ENCODE assay signal across 13 mouse cellular contexts in genomic region chr2:70842049-70842618, GRCm38 (mm10). TPM values are rescaled to one million over a fixed set of nuclear protein-coding genes. Genes with fewer than 3 reads are reported as not detected.
DNase-seq lines count a peak whose midpoint lies in the region; ATAC-seq lines count a peak whose summit lies in the region.
"Had no signal": no experiment of that assay in that cellular context is flagged by ENCODE, and none has a peak within 500 bp of the region (broad histone marks: within the 10 kb centered on the region; RNA-seq: fewer than 3 reads in every experiment).

No protein-coding gene starts in this region.

- intact Hi-C loops in gastrocnemius, postnatal 36 days (cut with DNase I): no loop called here

- H3K27ac ChIP-seq in liver, embryonic 15.5 days (replicated peaks): no peak overlapping the region
- no peak overlapping the region for H3K27ac ChIP-seq in liver, embryonic 12.5 days
- H3K27ac ChIP-seq: left cerebral cortex, adult 2 months had no signal

- peak; percentile 32; the same call in 1 of the 2 replicates for ATAC-seq in liver, embryonic 15.5 days (ENCODE audit: insufficient read depth)
- ATAC-seq in liver, embryonic 12.5 days: no peak; the same call in 1 of the 2 replicates
- ATAC-seq: intestine, embryonic 16.5 days had no signal

- H3K36me3 ChIP-seq in liver, embryonic 15.5 days (replicated peaks): no peaks in the 10 kb centered on the region
- H3K36me3 ChIP-seq in liver, embryonic 12.5 days: no peaks in the 10 kb centered on the region
- H3K36me3 ChIP-seq: liver, embryonic 13.5 days had no signal

- no peaks in the 10 kb centered on the region for H3K27me3 ChIP-seq in liver, embryonic 15.5 days
- no peaks in the 10 kb centered on the region for H3K27me3 ChIP-seq in liver, embryonic 12.5 days (replicated peaks)
- H3K27me3 ChIP-seq: liver, embryonic 13.5 days had no signal

- WGBS in liver, embryonic 15.5 days (ENCODE audit: insufficient replicate concordance): 61% methylated on average over 13 of the region's 13 CpGs
- WGBS in liver, embryonic 12.5 days (ENCODE audit: insufficient replicate concordance): 67% methylated on average over 13 of the region's 13 CpGs

- peak; percentile 26 to 40 for DNase-seq in cerebellum, postnatal 10 days
- no peak for DNase-seq in cerebellum, adult 11 months
- peak; percentile 14 to 28 for DNase-seq in gastrocnemius, postnatal 36 days
- DNase-seq in skeletal muscle tissue, adult 2 months (ENCODE audit: low read depth, low spot score): peak; percentile 95
- no peak for DNase-seq in B cell, adult 2 months
- no peak for DNase-seq in c-Kit-positive CD71-positive TER-119-positive erythroid progenitor cells, embryonic 14.5 days (ENCODE audit: low spot score)
- DNase-seq: cerebellum, postnatal 36 days; liver, embryonic 13.5 days had no signal

- peaks cover 20% of the 10 kb centered on the region for H3K4me1 ChIP-seq in liver, embryonic 15.5 days (replicated peaks)
- peaks cover 41% of the 10 kb centered on the region for H3K4me1 ChIP-seq in liver, embryonic 12.5 days

- H3K9me3 ChIP-seq in liver, embryonic 15.5 days (replicated peaks): no peaks in the 10 kb centered on the region
- no peaks in the 10 kb centered on the region for H3K9me3 ChIP-seq in liver, embryonic 12.5 days (replicated peaks)
- H3K9me3 ChIP-seq: liver, embryonic 13.5 days; megakaryocyte, embryonic 14.5 days had no signal

- H3K4me2 ChIP-seq in liver, embryonic 15.5 days: no peak overlapping the region
- H3K4me2 ChIP-seq in liver, embryonic 12.5 days: no peak overlapping the region
- H3K4me2 ChIP-seq: liver, embryonic 13.5 days had no signal

- H3K9ac ChIP-seq in liver, embryonic 15.5 days: no peak overlapping the region
- no peak overlapping the region for H3K9ac ChIP-seq in liver, embryonic 12.5 days
- H3K9ac ChIP-seq: liver, embryonic 13.5 days had no signal

- H3K4me3 ChIP-seq in liver, embryonic 15.5 days (replicated peaks): no peak overlapping the region
- no peak overlapping the region for H3K4me3 ChIP-seq in liver, embryonic 12.5 days
- H3K4me3 ChIP-seq: left cerebral cortex, adult 2 months; liver, embryonic 13.5 days; megakaryocyte, embryonic 14.5 days had no signal

RNA-seq across cellular contexts. Expression of gene Tlk1, which starts 16.6 kb away (rescaled TPM):
- polyA plus RNA-seq in liver, embryonic 15.5 days (2015; fragmentation: Nextera tagmentation; extraction: Ambion mirVana): 29.0 and 30.1 TPM in 2 replicates
- 53.9 and 57.4 TPM in 2 replicates for polyA plus RNA-seq in liver, embryonic 12.5 days (2016; fragmentation: Nextera tagmentation; extraction: Ambion mirVana)
- 10 to 100 TPM; 28.9 to 33.9 TPM for total RNA-seq in gastrocnemius, postnatal 36 days (2021)

Comparison
In these comparisons a context has a peak if more than half of its experiments do, and no peak if none do; other contexts are left out.
1. DNase-seq: peak in cerebellum, postnatal 10 days (2 of 2), gastrocnemius, postnatal 36 days (2 of 2) and skeletal muscle tissue, adult 2 months (single experiment); none in cerebellum, adult 11 months (single experiment), B cell, adult 2 months (0 of 2) and c-Kit-positive CD71-positive TER-119-positive erythroid progenitor cells, embryonic 14.5 days (single experiment).